Mouse (Mus musculus): ENCODE data around the gene Tmie.
"Not testable (repeated sequence)": the region's sequence is repeated elsewhere in the genome, so short reads cannot be mapped to it uniquely, and the experiment has no call there.

Gene Tmie

DNA sequence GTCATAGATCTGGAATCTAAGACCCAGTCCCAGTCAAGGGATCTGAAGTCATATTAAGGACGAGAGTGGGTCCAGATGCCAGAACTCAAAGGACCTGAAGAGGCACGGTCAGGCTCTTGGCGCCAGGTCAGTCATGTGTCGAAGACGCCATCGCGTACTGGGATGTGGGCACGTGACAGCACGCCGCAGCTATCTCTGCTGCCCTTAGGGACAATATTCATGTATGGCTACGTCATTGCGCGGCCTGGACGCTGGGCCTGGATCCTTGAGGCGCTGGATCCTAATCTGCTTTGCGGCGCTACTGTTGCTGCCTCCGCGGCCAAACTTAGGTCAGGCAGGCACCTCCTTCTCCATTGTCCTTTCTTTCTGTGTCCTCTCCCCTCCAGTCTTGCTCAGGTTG, 45.5 kb downstream of the Tmie start, which contains the start of gene Prss45:
TSS of gene Prss45 (plus strand) at position 178 of the 400 bp plus-strand sequence.
- DNase-seq = no peak

- DNase-seq = no peak
Observed at GRCm38 (mm10) chr9:110833021-110833420, 46.9 kb downstream of the Tmie start.

GRCm38 (mm10) chr9:110826390-110826789, 53.5 kb downstream of the Tmie start, which contains the start of gene Prss43:
TSS of gene Prss43 (plus strand) at chr9:110826690.
- DNase-seq = no peak

GRCm38 (mm10) chr9:110825832-110826231, 54.1 kb downstream of the Tmie start:
- no peak for DNase-seq

DNA sequence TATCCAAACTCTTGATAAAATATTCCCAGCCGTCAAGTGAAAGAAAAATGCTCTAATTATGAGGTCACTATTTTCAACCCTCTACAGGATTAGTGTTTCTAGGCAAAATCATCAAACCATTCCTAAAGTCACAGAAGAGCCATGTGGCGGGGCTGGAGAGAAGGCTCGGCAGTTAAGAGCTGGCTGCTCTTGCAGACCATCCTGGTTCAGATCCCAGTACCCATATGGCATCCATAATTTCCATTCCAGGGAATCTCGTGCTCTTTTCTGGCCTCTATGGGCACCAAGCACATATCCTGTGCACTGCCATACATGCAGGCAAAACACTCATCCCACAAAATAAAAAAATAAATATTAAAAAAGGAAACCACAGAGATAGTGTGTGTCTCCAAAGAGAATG, 54.5 kb downstream of the Tmie start:
- no peak for DNase-seq

DNA sequence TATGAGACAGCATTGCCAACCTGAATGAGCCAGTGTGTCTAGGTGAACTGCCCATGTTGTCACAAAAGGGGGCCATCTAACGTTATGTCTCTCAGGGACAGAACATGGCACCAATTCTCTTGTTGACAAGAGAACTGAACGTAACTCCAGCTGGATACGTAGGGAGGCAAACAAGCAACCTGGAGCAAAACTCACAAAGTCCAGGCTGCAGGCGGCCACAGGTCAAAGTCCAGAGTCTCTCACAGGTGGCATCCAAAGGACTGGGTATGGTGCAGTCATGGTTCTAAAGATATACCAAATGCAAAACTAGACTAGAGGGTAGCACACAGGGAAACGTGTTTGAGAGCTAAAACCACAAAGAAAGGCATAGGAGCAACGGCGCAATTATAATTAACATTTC, 58.5 kb downstream of the Tmie start:
- DNase-seq = no peak

DNA sequence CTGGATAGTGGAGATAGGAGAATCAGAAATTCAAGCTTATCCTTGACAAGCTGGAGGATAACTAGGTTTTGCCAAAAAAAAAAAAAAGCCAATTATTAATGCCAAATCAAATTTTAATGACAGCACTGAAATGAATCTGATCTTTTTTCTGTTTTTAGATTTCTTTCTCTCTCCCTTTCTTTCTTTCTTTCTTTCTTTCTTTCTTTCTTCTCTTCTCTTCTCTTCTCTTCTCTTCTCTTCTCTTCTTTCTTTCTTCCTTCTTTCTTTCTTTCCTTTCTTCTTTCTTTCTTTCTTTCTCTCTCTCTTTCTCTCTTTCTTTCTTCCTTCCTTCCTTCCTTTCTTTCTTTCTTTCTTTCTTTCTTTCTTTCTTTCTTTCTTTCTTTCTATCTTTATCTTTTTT, 59.4 kb downstream of the Tmie start:
- DNase-seq = not testable (repeated sequence)

Measured in cerebellum, adult 18-20 months (tissue).